Mouse (Mus musculus): Measurements from ENCODE around the gene Mrap. TPM values are rescaled to one million over a fixed set of nuclear protein-coding genes. Genes with fewer than 3 reads are reported as not detected.

Gene Mrap
- total and polyA plus RNA-seq, 3 experiments = not detected

- in situ Hi-C loops (cut with MboI; ENCODE audit: low pct_ligation_motif_present, low pct_unique_long_range_greater_than_20kb, low sequenced_read_pairs) (no loop called here), dilution Hi-C loops (cut with MboI; ENCODE audit: extremely low pct_ligation_motif_present, extremely low pct_unique_long_range_greater_than_20kb, low sequenced_read_pairs) (no loop called here)
- Histone ChIP-seq H3K4me3 (replicated peaks in 1 of 3; ENCODE audit: low read depth in 2 of 3, low read length in 2 of 3, poor library complexity in 1 of 3) (no peak overlapping the region), H3K9me3 (replicated peaks; ENCODE audit: low read length) (peaks cover 4% of the 10 kb centered on the region), H3K79me2 (replicated peaks; ENCODE audit: control insufficient read depth, extremely low read depth, insufficient read depth, poor library complexity, severe bottlenecking) (no peaks in the 10 kb centered on the region), H3K27ac (ENCODE audit: insufficient read depth, low read depth) (no peak overlapping the region), H3K36me3 (replicated peaks in 1 of 2; ENCODE audit: control insufficient read depth in 1 of 2, insufficient read depth in 1 of 2, low read length in 1 of 2) (no peaks in the 10 kb centered on the region), H3K9ac (ENCODE audit: insufficient read depth, low read depth) (no peak overlapping the region), H3K27me3 (replicated peaks) (peaks cover 42% of the 10 kb centered on the region), H3K4me2 (ENCODE audit: insufficient read depth, low read depth, poor library complexity, severe bottlenecking) (no peak overlapping the region; the same call in 1 of the 2 replicates), H3K4me1 (ENCODE audit: control insufficient read depth in 1 of 2, insufficient read depth in 2 of 2) (no peaks in the 10 kb centered on the region)
- DNase-seq (ENCODE audit: extremely low read depth) = peak; percentile 85
- TF ChIP-seq ZKSCAN1 (IDR thresholded peaks at IDR 0.05; ENCODE audit: borderline replicate concordance, low read depth, low read length) = no peak
- TF ChIP-seq BHLHE40 (IDR thresholded peaks at IDR 0.05; ENCODE audit: low read depth, low read length) = no peak
- TF ChIP-seq MXI1 (IDR thresholded peaks at IDR 0.05; ENCODE audit: low read depth, low read length) = no peak; the same call in 1 of the 2 replicates
- no peak for TF ChIP-seq JUND (conservative IDR thresholded peaks at IDR 0.05; ENCODE audit: low read depth, low read length)
- TF ChIP-seq TCF12 (IDR thresholded peaks at IDR 0.05; ENCODE audit: low read depth, low read length) = no peak
- peak; percentile 18; the same call in 1 of the 2 replicates for TF ChIP-seq IRF4 (IDR thresholded peaks at IDR 0.05; ENCODE audit: low read depth, low read length)
- TF ChIP-seq MAX (IDR thresholded peaks at IDR 0.05; ENCODE audit: low read length) = no peak
- no peak for TF ChIP-seq NRF1 (IDR thresholded peaks at IDR 0.05; ENCODE audit: low read depth, low read length)
- no peak for TF ChIP-seq USF1 (IDR thresholded peaks at IDR 0.05; ENCODE audit: low read depth, low read length)
- TF ChIP-seq UBTF (IDR thresholded peaks at IDR 0.05; ENCODE audit: low read depth, low read length) = no peak
- TF ChIP-seq SMC3 (IDR thresholded peaks at IDR 0.05; ENCODE audit: low read depth, low read length) = peak; percentile 78
- 0 out of 2 replicates have a peak, but pooled peaks have one; percentile 4 for TF ChIP-seq MAFK (IDR thresholded peaks at IDR 0.05; ENCODE audit: insufficient replicate concordance, low read length)
- no peak for TF ChIP-seq ETS1 (conservative IDR thresholded peaks at IDR 0.05; ENCODE audit: low read depth, low read length)
- TF ChIP-seq JUN (IDR thresholded peaks at IDR 0.05; ENCODE audit: insufficient read depth, low read depth, low read length) = no peak
- TF ChIP-seq POLR2A (IDR thresholded peaks at IDR 0.05; ENCODE audit: low read depth, low read length) = no peak
- peak; percentile 70 to 88 for TF ChIP-seq CTCF (conservative IDR thresholded peaks at IDR 0.05 in 1 of 2, IDR thresholded peaks at IDR 0.05 in 1 of 2; ENCODE audit: low read depth in 2 of 2, low read length in 2 of 2)
- TF ChIP-seq RCOR1 (conservative IDR thresholded peaks at IDR 0.05; ENCODE audit: low read depth, low read length) = no peak
- TF ChIP-seq ELF1 (IDR thresholded peaks at IDR 0.05; ENCODE audit: low read depth, low read length) = no peak
- no peak for TF ChIP-seq MYC (IDR thresholded peaks at IDR 0.05; ENCODE audit: low read depth, low read length)
- TF ChIP-seq E2F4 (IDR thresholded peaks at IDR 0.05; ENCODE audit: insufficient replicate concordance, low read depth, low read length) = no peak
- no peak for TF ChIP-seq ZMIZ1 (IDR thresholded peaks at IDR 0.05; ENCODE audit: low read depth, low read length)
- TF ChIP-seq MAZ (IDR thresholded peaks at IDR 0.05; ENCODE audit: low read depth, low read length) = no peak
- no peak for TF ChIP-seq PAX5 (IDR thresholded peaks at IDR 0.05; ENCODE audit: low read length)
- no peak for TF ChIP-seq MEF2A (IDR thresholded peaks at IDR 0.05; ENCODE audit: borderline replicate concordance, low read depth, low read length)
- TF ChIP-seq ZNF384 (IDR thresholded peaks at IDR 0.05; ENCODE audit: low read depth, low read length) = no peak
- no peak for TF ChIP-seq NELFE (IDR thresholded peaks at IDR 0.05; ENCODE audit: low read depth, low read length)
- TF ChIP-seq KAT2A (IDR thresholded peaks at IDR 0.05; ENCODE audit: insufficient replicate concordance, low read length) = no peak
- TF ChIP-seq CHD2 (IDR thresholded peaks at IDR 0.05; ENCODE audit: low read length) = peak; percentile 40; the same call in 1 of the 2 replicates
- TF ChIP-seq EP300 (IDR thresholded peaks at IDR 0.05; ENCODE audit: low read length) = no peak
- peak; percentile 39; the same call in 1 of the 2 replicates for TF ChIP-seq SIN3A (IDR thresholded peaks at IDR 0.05; ENCODE audit: low read length)
- TF ChIP-seq CHD1 (IDR thresholded peaks at IDR 0.05; ENCODE audit: low read depth, low read length) = no peak
- no peak for TF ChIP-seq USF2 (conservative IDR thresholded peaks at IDR 0.05; ENCODE audit: low read depth, low read length)
- TF ChIP-seq TBP (conservative IDR thresholded peaks at IDR 0.05; ENCODE audit: low read depth, low read length) = no peak
- peak; percentile 31 for TF ChIP-seq ZC3H11A (IDR thresholded peaks at IDR 0.05; ENCODE audit: low read depth, low read length)
- no peak for TF ChIP-seq POLR2AphosphoS2 (IDR thresholded peaks at IDR 0.05; ENCODE audit: low read depth, low read length)
- peak; percentile 73 for TF ChIP-seq RAD21 (IDR thresholded peaks at IDR 0.05; ENCODE audit: low read depth, low read length)
- no peak for TF ChIP-seq GABPA (IDR thresholded peaks at IDR 0.05; ENCODE audit: insufficient replicate concordance, low read depth, low read length)
- no peak for TF ChIP-seq HCFC1 (IDR thresholded peaks at IDR 0.05; ENCODE audit: low read depth, low read length)
These were observed 43.3 kb upstream of the Mrap start for GRCm38 (mm10) chr16:90694719-90695118.

Data from CH12.LX (cell line).